Mouse (Mus musculus) lung, adult 18-20 months (tissue): ENCODE measurements around the gene Pycard.
A peak's percentile ranks its signal among the peaks of the same experiment; 100 is the strongest.
"Not testable (repeated sequence)": the region's sequence is repeated elsewhere in the genome, so short reads cannot be mapped to it uniquely, and the experiment has no call there.

Source experiments
- DNase-seq, 2 experiments: peaks; one replicate each; pipeline ENCODE4 v3.0.0; 2022; ENCODE audit warnings: mixed read lengths in 2 of 2

Gene Pycard

GRCm38 (mm10) chr7:128003098-128003497 lies 9.4 kb upstream of the Pycard start:
- DNase-seq: no peak

- no peak for DNase-seq
Observed at GRCm38 (mm10) chr7:128000068-128000950, 6.6 kb upstream of the Pycard start.

DNA sequence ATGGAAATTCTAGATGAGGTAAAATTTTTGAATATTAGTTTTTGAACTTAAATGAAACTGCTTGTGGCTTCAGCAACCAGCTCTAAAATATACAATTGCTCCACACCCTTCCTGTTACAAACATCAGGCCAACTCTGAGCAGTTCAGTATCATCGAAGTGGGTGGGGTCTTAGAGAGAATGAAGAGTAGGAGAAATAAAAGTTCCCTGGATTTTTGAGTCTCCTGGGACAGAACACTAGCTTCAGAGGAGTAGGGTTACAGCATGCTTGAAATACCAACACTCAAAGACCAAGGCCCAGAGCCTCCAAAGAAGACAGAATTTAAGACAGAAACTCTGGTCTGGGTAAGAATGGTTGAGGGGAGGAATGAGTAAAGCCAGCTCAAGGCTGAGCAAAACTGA lies 5.8 kb upstream of the Pycard start:
- DNase-seq: no peak

DNA sequence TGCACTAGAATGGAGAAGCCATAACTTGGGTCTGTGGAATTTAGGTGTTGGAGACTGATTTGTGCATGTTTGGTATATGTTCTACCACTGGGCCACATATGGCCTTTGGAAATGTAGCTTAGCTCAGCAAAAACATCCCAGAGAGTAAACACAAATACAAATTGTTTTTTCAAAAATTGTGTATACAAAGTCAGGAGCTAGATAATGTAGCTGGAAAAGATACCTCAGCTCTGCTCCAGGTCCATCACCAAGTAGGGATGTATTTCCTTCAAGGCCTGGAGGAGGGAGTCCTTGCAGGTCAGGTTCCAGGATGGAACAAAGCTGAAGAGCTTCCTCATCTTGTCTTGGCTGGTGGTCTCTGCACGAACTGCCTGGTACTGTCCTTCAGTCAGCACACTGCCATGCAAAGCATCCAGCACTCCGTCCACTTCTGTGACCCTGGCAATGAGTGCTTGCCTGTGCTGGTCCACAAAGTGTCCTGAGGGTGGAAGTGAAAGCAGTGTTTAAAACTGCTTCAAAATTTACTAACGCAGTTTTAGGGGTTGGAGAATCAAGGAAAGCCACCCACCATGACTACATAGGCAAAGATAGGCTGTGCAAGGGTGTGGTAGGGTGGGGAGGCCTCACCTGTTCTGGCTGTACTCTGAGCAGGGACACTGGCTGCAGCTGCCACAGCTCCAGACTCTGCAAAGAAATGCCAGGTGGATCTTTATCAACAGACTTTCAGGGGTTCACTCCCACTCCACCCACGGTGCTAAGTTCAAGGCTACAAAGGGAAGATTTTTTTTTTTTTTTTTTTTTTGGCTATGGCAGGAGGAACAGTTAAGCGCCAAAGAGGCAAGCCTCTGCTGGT lies 953 bp downstream of the Pycard start:
- no peak for DNase-seq

DNA sequence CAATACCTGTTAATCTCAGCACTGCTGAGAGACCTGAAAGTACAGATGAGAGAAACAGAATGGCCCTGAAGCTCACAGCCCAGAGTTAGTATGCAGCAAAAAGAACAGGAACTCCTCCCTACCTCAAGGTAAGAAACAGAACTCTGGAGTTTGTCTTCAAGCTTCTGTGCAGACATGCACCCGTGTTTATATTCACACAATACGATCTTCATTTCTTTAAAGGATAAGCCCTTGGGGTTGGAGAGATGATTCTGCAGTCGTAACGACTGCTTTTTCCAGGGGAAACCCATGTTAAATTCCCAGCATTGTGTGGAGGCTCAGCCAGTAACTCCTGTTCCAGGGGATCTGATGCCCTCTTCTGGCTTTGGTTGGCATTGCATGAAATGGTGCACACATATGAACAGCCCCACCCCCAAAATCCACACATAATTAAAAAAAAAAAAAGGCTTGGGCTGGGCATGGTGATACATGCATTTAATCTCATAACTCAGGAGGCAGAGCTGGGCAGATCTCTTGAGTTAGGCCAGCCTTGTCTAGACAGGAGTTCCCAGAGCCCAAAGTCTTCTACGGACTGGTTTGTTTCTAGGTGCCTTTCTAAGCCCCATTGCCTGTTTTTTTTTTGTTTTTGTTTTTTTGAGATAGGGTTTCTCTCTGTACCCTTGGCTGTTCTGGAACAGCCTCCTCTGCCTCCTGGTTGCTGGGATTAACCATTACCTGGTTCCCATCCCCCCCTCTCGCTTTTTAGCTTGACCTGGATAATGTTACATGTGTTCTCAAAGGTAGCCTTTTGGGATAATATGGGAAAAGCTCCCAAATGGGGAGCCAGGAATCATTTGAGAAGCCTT lies 1.8 kb downstream of the Pycard start:
- peak; percentile 71 to 76 for DNase-seq

GRCm38 (mm10) chr7:127988904-127989303 lies 4.8 kb downstream of the Pycard start:
- DNase-seq: no peak

DNA sequence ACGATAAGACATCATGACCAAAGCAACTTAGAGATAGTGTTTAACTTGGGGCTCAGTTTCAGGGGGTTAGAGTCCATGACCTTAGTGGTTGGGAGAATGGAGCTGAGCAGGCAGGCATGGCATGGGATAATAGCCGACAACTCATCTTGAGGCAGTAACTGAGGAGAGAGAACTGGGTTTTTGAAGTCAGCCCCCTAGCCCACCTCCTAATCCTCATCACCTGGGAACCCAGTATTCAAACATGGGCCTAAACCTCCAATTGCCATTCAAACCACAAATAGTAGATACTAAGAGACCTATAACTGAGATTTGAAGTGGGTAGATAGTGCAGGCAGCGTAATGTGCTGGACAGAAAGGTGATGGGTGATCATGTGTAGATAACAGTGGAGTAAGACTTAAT lies 13.1 kb downstream of the Pycard start:
- DNase-seq: no peak

DNA sequence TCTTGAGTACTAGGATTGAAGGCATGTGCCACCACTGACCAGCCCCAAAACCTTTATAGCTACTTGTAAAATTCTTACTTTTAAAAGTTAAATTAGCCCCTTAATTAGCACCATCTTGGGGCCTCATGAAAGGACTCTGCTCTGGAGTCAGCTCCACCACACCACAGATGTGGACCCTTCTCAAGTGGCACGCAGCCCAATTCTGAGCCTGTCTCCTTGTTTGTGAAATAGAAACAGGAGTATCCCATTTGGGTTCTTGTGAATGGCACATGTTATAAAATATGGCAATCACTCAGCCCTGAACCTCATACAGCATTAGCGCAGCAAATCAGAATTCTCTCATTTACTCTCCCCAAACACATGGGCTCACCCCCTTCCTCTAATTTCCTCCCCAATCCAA lies 14.8 kb downstream of the Pycard start:
- DNase-seq: no peak

DNA sequence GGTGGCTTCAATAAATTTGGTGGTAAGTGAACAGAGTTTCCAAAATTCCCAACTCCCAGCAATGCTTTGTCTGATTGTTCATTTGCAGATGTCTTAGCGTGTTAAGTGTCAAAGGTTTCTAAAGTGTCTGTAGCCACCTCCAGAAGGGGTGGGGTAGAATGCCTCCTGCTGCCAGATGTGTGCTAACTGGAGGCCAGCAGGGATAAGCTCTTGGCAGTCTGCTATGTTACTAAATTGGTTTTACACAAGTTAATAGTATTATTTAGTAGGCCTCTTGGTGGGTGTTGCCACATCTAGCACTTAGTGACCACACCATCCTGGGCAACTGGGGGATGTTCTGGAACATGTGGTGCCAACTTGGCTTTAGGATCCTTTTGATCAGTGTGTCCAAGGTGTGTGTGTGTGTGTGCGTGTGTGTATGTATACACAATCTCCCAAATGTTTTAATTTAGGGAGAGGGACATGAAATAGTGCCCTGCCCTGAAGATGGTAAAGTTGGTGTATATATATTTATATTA lies 19.2 kb downstream of the Pycard start:
- DNase-seq: no peak

GRCm38 (mm10) chr7:127967922-127968828 lies 25.5 kb downstream of the Pycard start:
- DNase-seq: peak; percentile 77 to 81

GRCm38 (mm10) chr7:127967004-127967921 lies 26.4 kb downstream of the Pycard start, which contains the start of gene Fus:
Fus (plus strand) TSS chr7:127967457.
- DNase-seq: peak; percentile 92 to 94

- DNase-seq: no peak
Observed at GRCm38 (mm10) chr7:127966371-127966918, 27.2 kb downstream of the Pycard start.

DNA sequence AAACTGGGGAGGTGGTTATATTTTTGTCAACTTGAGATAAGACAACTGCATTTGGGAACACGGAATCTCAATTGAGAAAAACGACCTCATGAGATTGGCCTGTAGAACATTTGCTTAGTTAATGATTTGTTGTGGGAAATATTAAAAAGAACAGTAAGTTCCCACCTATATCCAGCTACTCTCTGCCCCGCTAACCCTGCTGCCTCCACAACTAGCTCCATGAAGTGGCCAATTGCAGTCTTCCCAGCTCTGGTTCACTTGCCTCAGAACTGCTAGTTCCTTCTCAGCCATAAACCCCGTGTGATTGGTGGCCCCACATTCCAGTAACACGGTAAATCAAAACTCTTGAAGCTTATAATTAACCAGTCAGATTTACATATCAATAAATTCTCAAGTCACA lies 34.3 kb downstream of the Pycard start:
- DNase-seq: no peak

DNA sequence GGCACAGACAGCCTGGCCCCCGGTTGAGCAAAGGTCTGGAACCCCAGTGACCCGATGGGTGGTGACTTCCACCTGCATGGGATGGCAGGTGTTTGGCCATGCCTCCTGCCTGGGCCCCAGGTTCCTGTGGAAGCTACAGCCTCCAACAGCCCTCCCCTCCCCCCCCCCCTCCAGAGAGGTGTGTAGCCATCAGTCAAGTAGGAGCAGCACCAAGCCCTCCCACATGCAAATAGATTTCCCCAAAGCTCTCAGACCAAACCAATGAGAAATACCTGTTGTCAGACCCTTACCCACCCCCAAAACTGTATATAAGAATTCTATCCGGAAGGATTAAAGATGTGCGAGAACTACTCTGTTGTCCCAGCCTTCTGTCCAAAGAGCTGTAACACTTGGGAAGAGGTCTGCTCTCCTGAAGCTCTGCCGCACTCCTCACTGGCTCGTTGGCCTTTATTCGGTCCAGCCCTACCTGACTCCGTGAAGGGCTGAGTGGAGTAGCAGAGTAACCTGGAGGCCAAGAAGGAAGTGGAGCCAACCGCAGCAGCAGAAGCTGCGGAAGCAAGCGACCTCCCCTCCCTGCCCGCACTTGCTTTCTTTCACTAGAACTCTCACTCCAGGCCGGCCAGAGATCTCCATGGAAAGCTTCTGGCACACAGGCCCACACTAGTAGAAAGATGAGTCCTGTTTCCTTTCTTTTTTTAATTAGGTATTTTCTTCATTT lies 40.6 kb downstream of the Pycard start:
- no peak for DNase-seq

GRCm38 (mm10) chr7:127946470-127947023 lies 47.1 kb downstream of the Pycard start, which contains the start of gene Prss36:
Prss36 (minus strand) TSS chr7:127946725.
- no peak for DNase-seq

- no peak for DNase-seq
Observed at GRCm38 (mm10) chr7:127944614-127945013, 49.1 kb downstream of the Pycard start.

GRCm38 (mm10) chr7:127942097-127942496 lies 51.6 kb downstream of the Pycard start:
- DNase-seq: not testable (repeated sequence)
